Mouse (Mus musculus) erythroblast, embryonic 14.5 days (primary cell): Measurements from ENCODE around the gene Slco1a1. TPM values are rescaled to one million over a fixed set of nuclear protein-coding genes. Genes with fewer than 3 reads are reported as not detected.

Experiments used
- H3K27me3 ChIP-seq: 2 replicates; pipeline ENCODE4 v1.6.1; 2012; ENCODE audit warnings: inconsistent platforms; ENCODE audit not compliant: control insufficient read depth
- H3K36me3 ChIP-seq: 2 replicates; pipeline ENCODE4 v1.6.1; 2012; ENCODE audit warnings: mild to moderate bottlenecking, inconsistent platforms; ENCODE audit not compliant: control insufficient read depth
- H3K4me1 ChIP-seq: 2 replicates; pipeline ENCODE4 v1.6.1; 2012; ENCODE audit warnings: inconsistent platforms; ENCODE audit not compliant: control insufficient read depth
- H3K4me3 ChIP-seq: replicated peaks from 2 replicates; pipeline ENCODE3; 2012; ENCODE audit warnings: moderate library complexity, mild to moderate bottlenecking, inconsistent platforms
- H3K9me3 ChIP-seq: 2 replicates; pipeline ENCODE4 v1.6.1; 2012; ENCODE audit warnings: low read length, inconsistent platforms, mixed read lengths; ENCODE audit not compliant: control insufficient read depth
- GATA1 ChIP-seq: IDR thresholded peaks from 2 replicates; pipeline ENCODE4 v1.6.1; 2012; ENCODE audit warnings: low read length, inconsistent platforms, mixed read lengths
- TAL1 ChIP-seq: IDR thresholded peaks from 3 replicates; pipeline ENCODE4 v1.6.1; 2012; ENCODE audit warnings: low read length, inconsistent platforms, mixed read lengths
- polyA plus RNA-seq: library from polyadenylated mRNA; stranded (reverse); fragments of >175 nt; gene quantifications from 2 replicates; pipeline ENCODE4 v1.2.3, GENCODE M21; 2012

Slco1a1 gene
- polyA plus RNA-seq, result not detected in 2 replicates

DNA sequence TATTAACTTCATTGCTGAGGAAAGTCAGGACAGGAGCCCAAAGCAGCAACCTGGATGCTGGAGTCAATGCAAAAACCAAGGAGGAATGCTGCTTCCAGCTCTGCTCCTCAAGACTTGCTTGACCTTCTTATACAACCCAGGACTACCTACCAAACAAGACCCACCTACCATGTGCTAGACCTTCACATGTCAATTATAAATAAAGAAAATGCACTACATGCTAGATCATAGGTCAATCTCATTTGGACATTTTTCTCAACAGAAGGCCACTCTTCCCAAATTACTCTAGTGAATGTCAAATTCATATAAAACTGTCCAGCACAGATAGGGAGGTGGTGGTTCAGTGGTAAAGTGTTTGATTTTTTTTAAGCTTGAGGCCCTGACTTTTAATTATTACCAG is at the start of gene Slco1a1:
Slco1a1 (minus strand) TSS at position 101 of the 400 bp plus-strand sequence.
- no peak within 1 kb of the TSS for H3K4me3 ChIP-seq

GRCm38 (mm10) chr6:141986772-141987171 is 40.0 kb upstream of the Slco1a1 start:
- H3K36me3 ChIP-seq, result no peaks in the 10 kb centered on the region
- H3K4me3 ChIP-seq, result no peak overlapping the region
- no peaks in the 10 kb centered on the region for H3K9me3 ChIP-seq
- H3K27me3 ChIP-seq, result no peaks in the 10 kb centered on the region
- no peaks in the 10 kb centered on the region for H3K4me1 ChIP-seq
- TF ChIP-seq TAL1 (no peak), GATA1 (no peak)

More for the DNA sequence above, at the start of gene Slco1a1:
- TF ChIP-seq TAL1 (no peak), GATA1 (no peak)
- H3K9me3 ChIP-seq, result peaks cover 3% of the 10 kb centered on the region; the same call in 1 of the 2 replicates
- no peaks in the 10 kb centered on the region for H3K4me1 ChIP-seq
- no peaks in the 10 kb centered on the region for H3K36me3 ChIP-seq
- no peaks in the 10 kb centered on the region for H3K27me3 ChIP-seq

DNA sequence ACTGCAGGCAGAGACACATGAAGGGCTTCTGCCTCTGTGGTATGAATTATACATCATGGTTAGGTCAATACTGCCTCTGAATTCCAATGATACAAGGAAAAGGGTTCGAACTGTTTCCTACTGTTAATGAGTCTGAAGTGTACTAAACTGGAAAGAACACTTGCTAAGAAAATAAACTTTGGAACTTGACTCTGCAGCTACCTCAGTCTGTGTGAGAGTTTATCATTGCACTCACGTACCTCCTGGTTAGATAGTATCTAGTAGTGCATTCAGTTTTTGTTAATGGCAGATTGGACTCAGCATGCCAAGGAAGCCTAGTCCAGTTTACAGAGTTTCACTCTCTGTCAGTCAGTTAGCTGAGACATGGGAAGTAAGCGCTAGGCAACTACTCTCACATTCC is 37.9 kb upstream of the Slco1a1 start:
- no peaks in the 10 kb centered on the region for H3K9me3 ChIP-seq
- TF ChIP-seq GATA1, result no peak
- no peak for TF ChIP-seq TAL1
- no peak overlapping the region for H3K4me3 ChIP-seq
- H3K36me3 ChIP-seq, result no peaks in the 10 kb centered on the region
- H3K4me1 ChIP-seq, result no peaks in the 10 kb centered on the region
- H3K27me3 ChIP-seq, result no peaks in the 10 kb centered on the region

GRCm38 (mm10) chr6:141962420-141962819 is 15.7 kb upstream of the Slco1a1 start:
- TF ChIP-seq GATA1 (no peak), TAL1 (no peak)
- no peaks in the 10 kb centered on the region for H3K27me3 ChIP-seq
- no peaks in the 10 kb centered on the region for H3K4me1 ChIP-seq
- 0 out of 2 replicates have a peak, but pooled peaks cover 3% of the 10 kb centered on the region for H3K9me3 ChIP-seq
- no peaks in the 10 kb centered on the region for H3K36me3 ChIP-seq
- no peak overlapping the region for H3K4me3 ChIP-seq

DNA sequence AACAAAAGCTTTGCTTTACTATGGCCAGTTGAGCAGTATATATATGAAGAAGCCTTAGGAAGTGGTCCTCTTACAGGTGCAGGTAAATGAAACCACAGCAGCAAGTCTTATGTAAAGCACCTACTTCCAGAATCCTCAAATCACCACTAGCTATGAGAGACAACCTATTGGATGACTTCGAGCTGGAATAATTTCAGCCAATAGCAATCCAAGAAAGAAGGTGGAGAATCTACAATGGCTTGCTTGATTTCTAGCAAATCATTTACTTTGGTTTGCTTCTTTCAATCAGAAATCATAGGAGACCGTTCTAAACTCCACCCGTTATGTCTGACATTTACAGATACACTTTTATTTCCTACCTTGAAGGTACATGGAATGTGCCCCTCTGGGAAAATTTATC is 15.1 kb upstream of the Slco1a1 start:
- TF ChIP-seq TAL1 (no peak), GATA1 (no peak)
- Histone ChIP-seq H3K4me3 (no peak overlapping the region), H3K9me3 (peaks cover 4% of the 10 kb centered on the region), H3K36me3 (no peaks in the 10 kb centered on the region), H3K4me1 (no peaks in the 10 kb centered on the region), H3K27me3 (no peaks in the 10 kb centered on the region)

DNA sequence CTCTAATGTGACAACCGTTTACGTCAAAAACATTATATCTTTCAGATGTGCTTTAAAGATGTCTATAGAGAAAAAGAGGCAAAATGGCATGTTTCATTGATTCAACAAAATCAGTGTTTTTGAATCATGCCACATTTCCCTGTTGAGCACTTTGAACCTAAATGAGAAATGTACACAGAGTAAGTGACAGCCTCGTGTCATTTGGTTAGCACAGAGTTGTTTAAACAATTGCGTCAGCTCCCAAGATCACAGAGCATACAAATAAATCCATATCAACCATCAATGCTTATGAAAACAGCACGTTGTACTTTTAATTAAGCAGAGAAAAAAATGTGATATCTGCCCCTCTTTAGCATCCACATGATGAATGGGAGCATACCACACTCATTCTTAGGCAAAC is 13.7 kb upstream of the Slco1a1 start:
- TF ChIP-seq GATA1 (no peak), TAL1 (no peak)
- Histone ChIP-seq H3K36me3 (no peaks in the 10 kb centered on the region), H3K4me3 (no peak overlapping the region), H3K27me3 (no peaks in the 10 kb centered on the region), H3K4me1 (no peaks in the 10 kb centered on the region), H3K9me3 (peaks cover 8% of the 10 kb centered on the region)

DNA sequence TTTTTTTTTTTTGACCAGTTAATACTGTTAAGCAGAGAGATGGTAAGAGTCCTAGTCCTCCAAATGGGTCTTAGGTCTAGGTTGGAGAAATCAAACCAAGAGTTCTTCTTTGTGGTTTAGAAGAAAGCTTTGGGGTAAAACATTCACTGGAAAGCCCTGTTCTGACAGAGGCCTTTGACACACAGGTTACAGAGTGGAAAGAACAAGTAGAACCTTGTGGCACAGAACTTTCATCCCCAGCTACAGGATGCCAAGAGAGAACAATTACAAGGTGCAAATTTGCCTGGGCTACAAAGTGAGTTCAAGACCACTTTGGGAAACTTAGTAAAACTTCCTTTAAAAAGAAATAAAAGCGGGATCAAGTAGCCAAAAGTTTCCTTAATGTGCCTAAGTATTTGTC is 6.3 kb downstream of the Slco1a1 start:
- Histone ChIP-seq H3K9me3 (no peaks in the 10 kb centered on the region; the same call in 1 of the 2 replicates), H3K27me3 (no peaks in the 10 kb centered on the region), H3K4me3 (no peak overlapping the region), H3K36me3 (no peaks in the 10 kb centered on the region), H3K4me1 (no peaks in the 10 kb centered on the region)
- TF ChIP-seq GATA1 (no peak), TAL1 (no peak)

GRCm38 (mm10) chr6:141898197-141898596 is 48.6 kb downstream of the Slco1a1 start:
- peaks cover 10% of the 10 kb centered on the region for H3K9me3 ChIP-seq
- H3K36me3 ChIP-seq, result no peaks in the 10 kb centered on the region
- no peaks in the 10 kb centered on the region for H3K4me1 ChIP-seq
- no peak overlapping the region for H3K4me3 ChIP-seq
- no peaks in the 10 kb centered on the region for H3K27me3 ChIP-seq
- TF ChIP-seq TAL1, result no peak
- no peak for TF ChIP-seq GATA1

GRCm38 (mm10) chr6:141889723-141890122 is 57.0 kb downstream of the Slco1a1 start:
- Histone ChIP-seq H3K36me3 (no peaks in the 10 kb centered on the region), H3K4me3 (no peak overlapping the region), H3K9me3 (no peaks in the 10 kb centered on the region), H3K4me1 (no peaks in the 10 kb centered on the region), H3K27me3 (no peaks in the 10 kb centered on the region)
- TF ChIP-seq GATA1, result no peak
- TF ChIP-seq TAL1, result no peak

DNA sequence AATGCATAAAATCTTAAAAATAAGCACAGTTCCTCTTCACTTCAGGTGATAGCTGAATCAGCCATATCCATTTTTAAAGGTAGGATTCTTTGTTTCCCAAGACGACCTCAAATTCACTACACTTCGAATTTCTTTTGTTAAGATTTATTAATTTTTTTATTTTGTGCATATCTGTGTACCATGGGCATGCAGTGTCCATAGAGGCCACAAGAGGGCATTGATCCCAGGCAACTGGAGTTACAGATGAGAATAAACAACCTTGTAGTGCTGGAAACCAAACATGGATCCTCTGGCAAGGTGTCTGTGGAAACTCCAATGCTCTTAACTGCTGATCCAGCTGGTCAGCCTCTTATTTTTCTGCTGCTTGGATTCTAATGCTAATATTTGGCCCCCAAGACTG is 58.5 kb downstream of the Slco1a1 start:
- TF ChIP-seq GATA1 (no peak), TAL1 (no peak)
- no peaks in the 10 kb centered on the region for H3K9me3 ChIP-seq
- no peaks in the 10 kb centered on the region for H3K27me3 ChIP-seq
- no peaks in the 10 kb centered on the region for H3K4me1 ChIP-seq
- H3K4me3 ChIP-seq, result no peak overlapping the region
- H3K36me3 ChIP-seq, result no peaks in the 10 kb centered on the region
